Mouse (Mus musculus): ENCODE results near the gene Lyzl4. TPM values are rescaled to one million over a fixed set of nuclear protein-coding genes. Genes with fewer than 3 reads are reported as not detected.
"Not testable (repeated sequence)": the region's sequence is repeated elsewhere in the genome, so short reads cannot be mapped to it uniquely, and the experiment has no call there.

Gene Lyzl4
- polyA plus RNA-seq, 2 experiments = 0.21 to 0.33 TPM

GRCm38 (mm10) chr9:121598106-121598505 lies 43.8 kb downstream of the Lyzl4 start:
- Histone ChIP-seq H3K4me2 (replicated peaks; ENCODE audit: low read depth, low read length, severe bottlenecking) (no peak overlapping the region), H3K27me3 (ENCODE audit: control insufficient read depth, insufficient read depth, low read length) (no peaks in the 10 kb centered on the region), H3K4me1 (ENCODE audit: control insufficient read depth, insufficient read depth, low read length) (peaks cover 17% of the 10 kb centered on the region; the same call in 1 of the 2 replicates), H3K27ac (replicated peaks; ENCODE audit: low read depth, low read length) (no peak overlapping the region), H3K9ac (ENCODE audit: low read depth, low read length, severe bottlenecking) (no peak overlapping the region), H3K4me3 (replicated peaks; ENCODE audit: low read length) (no peak overlapping the region), H3K9me3 (ENCODE audit: control insufficient read depth, low read length) (no peaks in the 10 kb centered on the region), H3K36me3 (ENCODE audit: control insufficient read depth, insufficient read depth, low read length) (no peaks in the 10 kb centered on the region)
- no peak for TF ChIP-seq POLR2A (IDR thresholded peaks at IDR 0.05; ENCODE audit: borderline replicate concordance, extremely low read depth, insufficient read depth, insufficient read length)
- ATAC-seq (ENCODE audit: low FRiP score, low read depth) = no peak
- WGBS = 79% methylated on average over 2 of the region's 2 CpGs
- no peak for DNase-seq (ENCODE audit: low spot score)

GRCm38 (mm10) chr9:121594771-121595170 lies 47.1 kb downstream of the Lyzl4 start:
- peaks cover 10% of the 10 kb centered on the region; the same call in 1 of the 2 replicates for H3K4me1 ChIP-seq (ENCODE audit: control insufficient read depth, insufficient read depth, low read length)
- no peaks in the 10 kb centered on the region for H3K27me3 ChIP-seq (ENCODE audit: control insufficient read depth, insufficient read depth, low read length)
- no peak for ATAC-seq (ENCODE audit: low FRiP score, low read depth)
- no peak for DNase-seq (ENCODE audit: low spot score)
- H3K9ac ChIP-seq (ENCODE audit: low read depth, low read length, severe bottlenecking) = no peak overlapping the region
- no peak overlapping the region for H3K27ac ChIP-seq (replicated peaks; ENCODE audit: low read depth, low read length)
- no peak overlapping the region for H3K4me3 ChIP-seq (replicated peaks; ENCODE audit: low read length)
- H3K36me3 ChIP-seq (ENCODE audit: control insufficient read depth, insufficient read depth, low read length) = no peaks in the 10 kb centered on the region
- H3K4me2 ChIP-seq (replicated peaks; ENCODE audit: low read depth, low read length, severe bottlenecking) = no peak overlapping the region
- no peaks in the 10 kb centered on the region for H3K9me3 ChIP-seq (ENCODE audit: control insufficient read depth, low read length)
- WGBS = 37% methylated on average over 4 of the region's 4 CpGs
- TF ChIP-seq POLR2A (IDR thresholded peaks at IDR 0.05; ENCODE audit: borderline replicate concordance, extremely low read depth, insufficient read depth, insufficient read length) = no peak

- not testable (repeated sequence) for H3K4me2 ChIP-seq (replicated peaks; ENCODE audit: low read depth, low read length, severe bottlenecking); H3K27me3 ChIP-seq (ENCODE audit: control insufficient read depth, insufficient read depth, low read length); H3K4me3 ChIP-seq (replicated peaks; ENCODE audit: low read length); H3K36me3 ChIP-seq (ENCODE audit: control insufficient read depth, insufficient read depth, low read length); H3K9ac ChIP-seq (ENCODE audit: low read depth, low read length, severe bottlenecking); ATAC-seq (ENCODE audit: low FRiP score, low read depth); DNase-seq (ENCODE audit: low spot score); H3K9me3 ChIP-seq (ENCODE audit: control insufficient read depth, low read length)
- Histone ChIP-seq H3K4me1 (ENCODE audit: control insufficient read depth, insufficient read depth, low read length) (peaks cover 10% of the 10 kb centered on the region; the same call in 1 of the 2 replicates), H3K27ac (replicated peaks; ENCODE audit: low read depth, low read length) (0 out of 2 replicates have a peak overlapping the region, but pooled peaks have one; percentile 5)
- WGBS = 72% methylated on average over 3 of the region's 3 CpGs
These were observed 48.1 kb downstream of the Lyzl4 start for GRCm38 (mm10) chr9:121593768-121594167.

- H3K4me3 ChIP-seq (replicated peaks; ENCODE audit: low read length) = no peak overlapping the region
- DNase-seq (ENCODE audit: low spot score) (no peak), ATAC-seq (ENCODE audit: low FRiP score, low read depth) (no peak)
- H3K4me2 ChIP-seq (replicated peaks; ENCODE audit: low read depth, low read length, severe bottlenecking) = no peak overlapping the region
- no peaks in the 10 kb centered on the region for H3K9me3 ChIP-seq (ENCODE audit: control insufficient read depth, low read length)
- 72% methylated on average over 13 of the region's 13 CpGs for WGBS
- H3K9ac ChIP-seq (ENCODE audit: low read depth, low read length, severe bottlenecking) = no peak overlapping the region
- H3K36me3 ChIP-seq (ENCODE audit: control insufficient read depth, insufficient read depth, low read length) = no peaks in the 10 kb centered on the region
- TF ChIP-seq POLR2A (IDR thresholded peaks at IDR 0.05; ENCODE audit: borderline replicate concordance, extremely low read depth, insufficient read depth, insufficient read length) = no peak
- peaks cover 10% of the 10 kb centered on the region; the same call in 1 of the 2 replicates for H3K4me1 ChIP-seq (ENCODE audit: control insufficient read depth, insufficient read depth, low read length)
- no peaks in the 10 kb centered on the region for H3K27me3 ChIP-seq (ENCODE audit: control insufficient read depth, insufficient read depth, low read length)
- H3K27ac ChIP-seq (replicated peaks; ENCODE audit: low read depth, low read length) = no peak overlapping the region
These were observed 48.8 kb downstream of the Lyzl4 start for GRCm38 (mm10) chr9:121592948-121593550.

- DNase-seq (ENCODE audit: low spot score) (peak; percentile 21), ATAC-seq (ENCODE audit: low FRiP score, low read depth) (peak; percentile 76; the same call in 1 of the 2 replicates)
- H3K9ac ChIP-seq (ENCODE audit: low read depth, low read length, severe bottlenecking) = no peak overlapping the region
- H3K27me3 ChIP-seq (ENCODE audit: control insufficient read depth, insufficient read depth, low read length) = no peaks in the 10 kb centered on the region
- TF ChIP-seq POLR2A (IDR thresholded peaks at IDR 0.05; ENCODE audit: borderline replicate concordance, extremely low read depth, insufficient read depth, insufficient read length) = no peak
- H3K4me1 ChIP-seq (ENCODE audit: control insufficient read depth, insufficient read depth, low read length) = peaks cover 5% of the 10 kb centered on the region; the same call in 1 of the 2 replicates
- H3K27ac ChIP-seq (replicated peaks; ENCODE audit: low read depth, low read length) = no peak overlapping the region
- no peaks in the 10 kb centered on the region for H3K9me3 ChIP-seq (ENCODE audit: control insufficient read depth, low read length)
- H3K4me2 ChIP-seq (replicated peaks; ENCODE audit: low read depth, low read length, severe bottlenecking) = no peak overlapping the region
- 38% methylated on average over 2 of the region's 2 CpGs for WGBS
- H3K36me3 ChIP-seq (ENCODE audit: control insufficient read depth, insufficient read depth, low read length) = no peaks in the 10 kb centered on the region
- no peak overlapping the region for H3K4me3 ChIP-seq (replicated peaks; ENCODE audit: low read length)
These were observed 52.4 kb downstream of the Lyzl4 start for GRCm38 (mm10) chr9:121589533-121589932.
